Mouse (Mus musculus): ENCODE measurements around the gene Otub2. TPM values are rescaled to one million over a fixed set of nuclear protein-coding genes. Genes with fewer than 3 reads are reported as not detected.
"Not testable (repeated sequence)": the region's sequence is repeated elsewhere in the genome, so short reads cannot be mapped to it uniquely, and the experiment has no call there.

Gene Otub2
- total RNA-seq, 2 experiments from 2014 or later = 3.5 to 3.7 TPM

DNA sequence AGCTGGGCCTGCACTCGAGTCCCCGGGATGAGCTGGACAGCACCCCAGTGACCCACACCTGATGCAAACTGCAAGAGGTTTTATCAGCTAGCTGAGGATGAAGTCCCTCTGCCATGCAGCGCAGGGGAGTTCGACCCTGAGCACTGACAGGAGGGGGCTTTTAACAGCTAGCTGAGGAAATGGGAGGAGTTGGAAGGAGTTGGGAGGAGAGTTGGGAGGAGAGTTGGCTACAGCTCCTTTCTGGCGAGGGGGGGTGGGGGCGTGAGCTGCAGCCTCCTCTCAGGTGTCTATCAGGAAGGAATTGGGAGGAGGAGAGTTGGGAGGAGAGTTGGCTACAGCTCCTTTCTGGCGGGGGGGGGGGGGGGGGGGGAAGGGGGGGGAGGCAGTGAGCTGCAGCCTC lies 55.8 kb downstream of the Otub2 start:
- DNase-seq = not testable (repeated sequence)

DNA sequence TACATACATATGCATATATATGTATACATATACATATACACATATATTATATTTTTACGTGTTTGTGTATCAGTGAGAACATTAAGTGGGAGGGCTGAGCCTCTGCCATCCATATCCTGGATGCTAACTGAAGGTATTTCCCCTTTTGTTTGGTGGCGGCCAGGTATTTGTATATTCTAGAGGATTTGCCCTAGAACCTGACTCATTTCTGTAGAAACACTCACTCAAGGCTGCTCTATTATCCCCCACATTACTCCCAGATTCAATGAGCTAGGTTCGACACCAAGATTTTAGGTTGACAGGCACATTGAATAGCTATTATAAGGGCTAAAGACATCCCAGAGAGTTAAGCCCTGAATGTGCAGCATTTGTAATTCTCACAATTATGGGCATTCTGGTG lies 56.6 kb downstream of the Otub2 start:
- no peak for DNase-seq

DNA sequence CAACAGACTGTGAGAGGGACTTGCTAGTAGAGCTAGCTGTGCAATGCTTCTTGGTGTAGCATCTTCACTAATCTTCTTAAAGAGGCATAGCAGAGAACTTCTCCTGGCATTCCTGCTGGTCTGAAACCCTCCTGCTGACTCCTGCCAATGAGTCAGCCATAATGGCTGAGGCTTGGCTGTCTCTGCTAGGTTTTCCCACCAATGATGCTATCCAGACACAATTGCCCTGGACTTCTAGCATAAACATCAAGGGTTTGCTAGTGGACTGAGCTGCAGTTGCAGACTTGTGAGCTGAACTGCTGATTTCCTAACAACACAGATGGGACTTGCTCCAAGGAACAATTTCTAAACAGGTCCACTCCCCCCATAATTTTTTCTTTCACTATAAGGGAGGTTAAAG lies 64.9 kb downstream of the Otub2 start:
- no peak for DNase-seq

Other genes with a start within 250 kb of the Otub2 start
- gene Prima1, start 146.5 kb upstream of the Otub2 start, total RNA-seq (2021) = 1 to 10 TPM; 1.3 to 2.1 TPM
- gene Fam181a, start 77.7 kb upstream of the Otub2 start, total RNA-seq (2021) = not detected
- gene Asb2, start 32.7 kb upstream of the Otub2 start, total RNA-seq (2021) = 100 to 1,000 TPM; 104 to 141 TPM
- gene 9330161L09Rik, start 19.1 kb downstream of the Otub2 start, total RNA-seq (2021) = under 1 TPM; 0.80 to 0.88 TPM
- gene Ddx24, start 37.1 kb downstream of the Otub2 start, total RNA-seq (2021) = 10 to 100 TPM; 45.5 to 48.7 TPM
- 100 to 1,000 TPM; 104 to 113 TPM for gene Ifi27, start 45.5 kb downstream of the Otub2 start, total RNA-seq (2021)
- 1 to 10 TPM; 7.7 to 7.8 TPM for gene Ifi27l2a, start 55.0 kb downstream of the Otub2 start, total RNA-seq (2021)
- gene Ifi27l2b, start 68.5 kb downstream of the Otub2 start, total RNA-seq (2021) = not detected
- under 1 TPM; 0.25 to 0.87 TPM for gene Ppp4r4, start 143.6 kb downstream of the Otub2 start, total RNA-seq (2021)
- not detected for gene Serpina10, start 242.8 kb downstream of the Otub2 start, total RNA-seq (2021)

Data from gastrocnemius, postnatal 10 days (tissue).